Mouse (Mus musculus) ES-Bruce4 (cell line): Measurements from ENCODE around the gene Anxa4.

Experiments
- CTCF ChIP-seq: IDR thresholded peaks from one replicate; pipeline ENCODE4 v1.8.1; 2011; ENCODE audit warnings: low read depth, low read length
- POLR2A ChIP-seq: IDR thresholded peaks from one replicate; pipeline ENCODE4 v1.8.1; 2011; ENCODE audit warnings: low read length; ENCODE audit not compliant: insufficient read depth

GRCm38 (mm10) chr6:86696213-86696612 is 97.2 kb downstream of the Anxa4 start:
- no peak for TF ChIP-seq CTCF
- no peak for TF ChIP-seq POLR2A
